Mouse (Mus musculus) MEL (cell line): ENCODE measurements around the gene Psmd5.

Experiments used
- CTCF ChIP-seq, 3 experiments: IDR thresholded peaks in 2 of 3; conservative IDR thresholded peaks in 1 of 3; 2 replicates each; pipeline ENCODE4 v1.5.1; 2011 to 2012; ENCODE audit warnings: low read length in 3 of 3, low read depth in 2 of 3, mild to moderate bottlenecking in 2 of 3, improper control_type of control experiment in 1 of 3, inconsistent platforms in 1 of 3, mixed read lengths in 1 of 3, moderate library complexity in 1 of 3; ENCODE audit not compliant: control insufficient read depth in 1 of 3, insufficient read depth in 1 of 3, poor library complexity in 1 of 3, severe bottlenecking in 1 of 3
- EP300 ChIP-seq, 2 experiments: IDR thresholded peaks; 2 replicates each; pipeline ENCODE4 v1.6.1; 2011; ENCODE audit warnings: improper control_type of control experiment in 2 of 2, low read length in 2 of 2, low read depth in 1 of 2, mild to moderate bottlenecking in 1 of 2
- HCFC1 ChIP-seq: IDR thresholded peaks from 2 replicates; pipeline ENCODE4 v1.6.1; 2012; ENCODE audit warnings: low read depth, mild to moderate bottlenecking, inconsistent platforms, low read length, improper control_type of control experiment, moderate library complexity
- KAT2A ChIP-seq: conservative IDR thresholded peaks from 2 replicates; pipeline ENCODE4 v1.6.1; 2012; ENCODE audit warnings: low read depth, low read length, improper control_type of control experiment, inconsistent platforms
- MEF2A ChIP-seq: IDR thresholded peaks from 2 replicates; pipeline ENCODE4 v1.6.1; 2014; ENCODE audit warnings: low read depth, mild to moderate bottlenecking, inconsistent platforms, low read length, improper control_type of control experiment; ENCODE audit not compliant: poor library complexity, insufficient replicate concordance, severe bottlenecking; ENCODE audit errors: extremely low read depth
- MYB ChIP-seq: IDR thresholded peaks from 2 replicates; pipeline ENCODE4 v1.6.1; 2011; ENCODE audit warnings: mild to moderate bottlenecking, low read depth, low read length, improper control_type of control experiment
- RAD21 ChIP-seq: IDR thresholded peaks from 2 replicates; pipeline ENCODE4 v1.6.1; 2011; ENCODE audit warnings: mild to moderate bottlenecking, low read depth, low read length, improper control_type of control experiment
- UBTF ChIP-seq: IDR thresholded peaks from 2 replicates; pipeline ENCODE4 v1.6.1; 2012; ENCODE audit warnings: low read depth, mild to moderate bottlenecking, inconsistent platforms, low read length, improper control_type of control experiment, moderate library complexity, borderline replicate concordance; ENCODE audit not compliant: insufficient read depth
- ZC3H11A ChIP-seq: IDR thresholded peaks from 2 replicates; pipeline ENCODE4 v1.6.1; 2012; ENCODE audit warnings: low read depth, mild to moderate bottlenecking, inconsistent platforms, low read length, improper control_type of control experiment
- ZMIZ1 ChIP-seq: IDR thresholded peaks from 2 replicates; pipeline ENCODE4 v1.6.1; 2012; ENCODE audit warnings: low read depth, mild to moderate bottlenecking, inconsistent platforms, low read length, improper control_type of control experiment, moderate library complexity
- ZNF384 ChIP-seq: IDR thresholded peaks from 2 replicates; pipeline ENCODE4 v1.6.1; 2012; ENCODE audit warnings: low read depth, mild to moderate bottlenecking, inconsistent platforms, low read length, improper control_type of control experiment

GRCm38 (mm10) chr2:34874271-34874670 is 497 bp downstream of the Psmd5 start, which contains the start of gene Cutal:
- TF ChIP-seq ZC3H11A = no peak
- TF ChIP-seq MYB = no peak
- no peak for TF ChIP-seq KAT2A
- TF ChIP-seq EP300 (IDR thresholded peaks at IDR 0.05; ENCODE audit: low read depth in 1 of 2, low read length in 2 of 2) = no peak
- no peak for TF ChIP-seq CTCF (IDR thresholded peaks at IDR 0.05 in 2 of 3, conservative IDR thresholded peaks at IDR 0.05 in 1 of 3; ENCODE audit: control insufficient read depth in 1 of 3, insufficient read depth in 1 of 3, low read depth in 2 of 3, low read length in 3 of 3, poor library complexity in 1 of 3, severe bottlenecking in 1 of 3)
- TF ChIP-seq RAD21 = no peak
- TF ChIP-seq HCFC1 = no peak
- TF ChIP-seq ZNF384 = no peak
- TF ChIP-seq ZMIZ1 = no peak
- TF ChIP-seq MEF2A = no peak
- TF ChIP-seq UBTF = no peak
